Mouse (Mus musculus): ENCODE data around the gene Adamts14. TPM values are rescaled to one million over a fixed set of nuclear protein-coding genes. Genes with fewer than 3 reads are reported as not detected.

Adamts14 gene
- total RNA-seq (2014; fragmentation: Nextera tagmentation) (not detected in 2 replicates), total RNA-seq (2017) (not detected in 2 replicates), polyA plus RNA-seq (2012) (not detected in 2 replicates)

DNA sequence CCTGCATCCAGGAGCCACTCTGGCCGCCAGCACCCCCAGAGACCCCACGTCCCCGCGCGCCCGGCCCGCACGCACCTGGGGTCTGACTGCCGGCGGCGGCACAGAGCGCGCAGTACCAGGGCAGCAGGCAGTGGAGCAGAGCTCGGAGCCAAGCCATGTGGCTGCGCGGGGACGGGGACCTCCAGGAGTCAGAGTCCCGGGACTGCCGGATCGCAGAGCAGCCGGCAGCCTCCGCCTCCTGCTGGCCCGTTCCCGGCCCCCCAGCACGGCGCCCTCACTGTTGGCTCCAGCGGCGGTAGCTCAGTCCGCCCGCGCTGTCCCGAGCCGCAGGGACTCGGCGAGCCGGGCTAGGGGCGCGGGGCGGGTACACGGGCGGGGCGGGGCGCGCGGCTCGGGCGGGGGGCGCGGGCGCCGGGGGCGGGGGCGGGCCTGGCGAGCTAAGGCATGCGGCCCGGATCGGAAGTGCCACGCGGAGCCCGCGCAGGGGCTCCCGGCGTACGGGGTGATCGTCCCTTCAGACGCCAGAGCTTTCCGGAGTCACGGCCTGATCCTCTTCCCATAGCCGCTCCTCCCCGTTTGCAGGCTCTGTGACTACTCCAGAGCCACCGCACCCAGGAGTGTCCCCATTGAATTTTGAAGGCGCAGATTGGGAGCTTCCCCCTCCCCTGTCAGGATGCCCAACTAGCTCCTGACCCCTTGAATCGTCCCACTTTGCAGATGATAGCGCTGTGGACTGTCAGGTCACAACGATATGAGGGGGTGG, at the start of gene Adamts14:
Gene Adamts14, minus strand, starts transcription at position 358 of the 763 bp plus-strand sequence.
- Histone ChIP-seq H3K4me3 (ENCODE audit: low read depth, low read length) (no peak within 1 kb of the TSS), H3K36me3 (replicated peaks) (no peaks in the 10 kb centered on the region), H3K9me3 (replicated peaks) (peaks cover 34% of the 10 kb centered on the region), H3K27me3 (ENCODE audit: insufficient read depth, low read length) (no peaks in the 10 kb centered on the region), H3K4me1 (ENCODE audit: insufficient read depth, low read depth, low read length) (no peaks in the 10 kb centered on the region)
- DNase-seq (ENCODE audit: low spot score) (peak; percentile 2), ATAC-seq (ENCODE audit: extremely low read depth, insufficient number of reproducible peaks, low FRiP score, poor library complexity, severe bottlenecking) (no peak)
- TF ChIP-seq TAL1 (conservative IDR thresholded peaks at IDR 0.05; ENCODE audit: low read depth, low read length) (no peak), CTCF (IDR thresholded peaks at IDR 0.05; ENCODE audit: low read depth, low read length) (no peak)

DNA sequence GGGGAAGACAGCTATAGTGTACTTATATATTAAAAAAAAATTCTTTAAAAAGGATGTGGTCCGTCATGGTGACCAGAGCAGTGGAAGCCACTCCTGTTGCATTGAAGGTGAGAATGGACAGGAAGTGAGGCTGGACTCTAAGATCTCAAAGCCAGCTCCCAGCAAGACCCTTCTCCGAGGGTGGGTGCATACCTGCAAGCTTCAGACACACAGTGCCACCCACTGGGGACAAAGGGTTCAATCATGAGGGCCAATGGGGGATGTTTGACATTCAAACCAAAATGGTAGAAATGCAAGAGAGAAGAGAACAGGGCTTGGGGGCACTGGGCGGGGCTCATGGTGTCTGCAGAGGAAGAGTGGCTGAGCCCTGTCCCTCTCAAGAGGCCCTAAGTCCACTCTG, 45.3 kb upstream of the Adamts14 start:
- ATAC-seq (ENCODE audit: extremely low read depth, insufficient number of reproducible peaks, low FRiP score, poor library complexity, severe bottlenecking) = no peak

DNA sequence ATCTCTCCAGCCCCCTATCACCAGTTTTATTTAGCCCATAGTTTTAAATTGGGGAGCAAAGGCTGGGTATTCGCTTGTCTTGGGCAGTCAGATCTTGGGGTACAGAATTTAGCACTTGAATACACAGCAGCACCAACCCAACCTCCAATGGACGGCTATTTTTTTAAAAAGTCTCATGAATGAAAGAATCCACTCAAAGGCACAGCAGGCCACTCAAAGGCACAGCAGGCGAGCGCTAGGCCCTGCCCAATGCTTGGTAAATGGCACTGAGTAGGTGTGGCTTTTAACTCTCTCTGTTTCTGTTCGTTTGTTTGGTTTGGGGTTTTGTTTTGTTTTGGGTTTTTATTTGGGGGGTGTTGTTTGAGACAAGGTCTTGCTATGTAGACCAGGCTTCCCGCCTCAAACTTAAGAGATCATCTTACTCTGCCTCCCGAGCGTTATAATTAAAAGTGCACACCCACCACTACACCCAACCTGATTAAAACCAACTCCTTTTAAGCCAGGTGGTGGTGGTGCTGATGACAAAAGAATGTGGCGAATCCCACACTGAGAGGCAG, 42.2 kb upstream of the Adamts14 start:
- ATAC-seq (ENCODE audit: extremely low read depth, insufficient number of reproducible peaks, low FRiP score, poor library complexity, severe bottlenecking) = no peak
- TF ChIP-seq GATA1 (IDR thresholded peaks at IDR 0.05; ENCODE audit: borderline replicate concordance, low read length) = no peak
- no peak for TF ChIP-seq TAL1 (conservative IDR thresholded peaks at IDR 0.05; ENCODE audit: low read depth, low read length)
- no peak for TF ChIP-seq CTCF (IDR thresholded peaks at IDR 0.05; ENCODE audit: low read depth, low read length)
- H3K9me3 ChIP-seq (replicated peaks) = peaks cover 4% of the 10 kb centered on the region; the same call in 1 of the 2 replicates

More for the DNA sequence above, 45.3 kb upstream of the Adamts14 start:
- Histone ChIP-seq H3K4me3 (ENCODE audit: low read depth, low read length) (no peak overlapping the region), H3K27me3 (ENCODE audit: insufficient read depth, low read length) (no peaks in the 10 kb centered on the region), H3K4me1 (ENCODE audit: insufficient read depth, low read depth, low read length) (no peaks in the 10 kb centered on the region), H3K9me3 (replicated peaks) (peaks cover 18% of the 10 kb centered on the region), H3K36me3 (replicated peaks) (no peaks in the 10 kb centered on the region)
- no peak for TF ChIP-seq GATA1 (IDR thresholded peaks at IDR 0.05; ENCODE audit: borderline replicate concordance, low read length)
- DNase-seq (ENCODE audit: low spot score) = no peak

DNA sequence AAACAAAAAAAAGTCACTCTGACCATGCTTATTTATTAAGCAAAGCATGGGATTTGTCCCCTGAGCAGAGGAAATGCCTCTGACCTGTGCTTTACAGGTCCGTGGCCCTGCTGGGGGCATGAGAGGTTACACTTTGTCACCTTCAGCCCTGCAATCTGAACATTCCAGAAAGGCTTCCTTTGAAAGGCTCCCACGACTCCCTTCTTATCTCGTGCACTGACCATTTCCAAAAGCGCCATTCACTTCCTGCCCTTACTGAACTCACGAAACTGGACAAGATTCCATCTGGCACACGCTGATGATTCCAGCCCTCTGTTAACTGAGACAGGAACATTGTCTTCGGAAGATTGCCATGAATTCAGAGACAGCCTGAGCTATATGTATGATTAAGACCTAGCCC, 40.5 kb upstream of the Adamts14 start:
- ATAC-seq (ENCODE audit: extremely low read depth, insufficient number of reproducible peaks, low FRiP score, poor library complexity, severe bottlenecking) = no peak
- Histone ChIP-seq H3K27me3 (ENCODE audit: insufficient read depth, low read length) (no peaks in the 10 kb centered on the region), H3K4me3 (ENCODE audit: low read depth, low read length) (no peak overlapping the region), H3K4me1 (ENCODE audit: insufficient read depth, low read depth, low read length) (no peaks in the 10 kb centered on the region), H3K36me3 (replicated peaks) (no peaks in the 10 kb centered on the region), H3K9me3 (replicated peaks) (0 out of 2 replicates have a peak, but pooled peaks cover 6% of the 10 kb centered on the region)
- no peak for TF ChIP-seq TAL1 (conservative IDR thresholded peaks at IDR 0.05; ENCODE audit: low read depth, low read length)
- no peak for TF ChIP-seq POLR2AphosphoS5 (IDR thresholded peaks at IDR 0.05; ENCODE audit: insufficient replicate concordance, low read depth, low read length)
- no peak for TF ChIP-seq CTCF (IDR thresholded peaks at IDR 0.05; ENCODE audit: low read depth, low read length)
- DNase-seq (ENCODE audit: low spot score) = no peak

More for the DNA sequence above, 42.2 kb upstream of the Adamts14 start:
- no peaks in the 10 kb centered on the region for H3K4me1 ChIP-seq (ENCODE audit: insufficient read depth, low read depth, low read length)
- H3K4me3 ChIP-seq (ENCODE audit: low read depth, low read length) = no peak overlapping the region
- H3K27me3 ChIP-seq (ENCODE audit: insufficient read depth, low read length) = no peaks in the 10 kb centered on the region
- no peaks in the 10 kb centered on the region for H3K36me3 ChIP-seq (replicated peaks)
- no peak for DNase-seq (ENCODE audit: low spot score)

DNA sequence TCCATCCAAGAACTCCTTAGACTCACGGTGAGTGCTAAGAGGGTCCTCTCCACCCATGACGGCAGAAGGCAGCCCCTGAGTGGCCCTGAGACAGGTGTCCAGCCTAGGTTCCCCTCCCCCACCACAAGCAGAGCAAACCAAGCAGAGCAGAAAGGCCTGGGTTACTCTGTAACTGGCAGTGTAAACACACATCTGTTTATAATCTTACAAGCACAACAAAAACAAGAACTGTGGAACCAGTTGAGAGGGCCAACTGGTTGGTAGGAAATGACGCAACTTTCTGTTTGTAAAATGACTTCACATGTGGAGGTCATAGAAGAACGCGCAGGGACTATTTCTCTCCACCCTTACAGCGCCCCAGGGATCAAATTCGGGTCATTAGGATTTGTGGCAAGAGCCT, 39.5 kb upstream of the Adamts14 start:
- H3K4me1 ChIP-seq (ENCODE audit: insufficient read depth, low read depth, low read length) = no peaks in the 10 kb centered on the region
- DNase-seq (ENCODE audit: low spot score) = no peak
- no peaks in the 10 kb centered on the region for H3K27me3 ChIP-seq (ENCODE audit: insufficient read depth, low read length)
- ATAC-seq (ENCODE audit: extremely low read depth, insufficient number of reproducible peaks, low FRiP score, poor library complexity, severe bottlenecking) = no peak
- no peak overlapping the region for H3K4me3 ChIP-seq (ENCODE audit: low read depth, low read length)
- peaks cover 11% of the 10 kb centered on the region; the same call in 1 of the 2 replicates for H3K9me3 ChIP-seq (replicated peaks)
- TF ChIP-seq GATA2 (IDR thresholded peaks at IDR 0.05; ENCODE audit: borderline replicate concordance, low read depth, low read length) = no peak
- TF ChIP-seq CTCF (IDR thresholded peaks at IDR 0.05; ENCODE audit: low read depth, low read length) = no peak
- no peak for TF ChIP-seq TAL1 (conservative IDR thresholded peaks at IDR 0.05; ENCODE audit: low read depth, low read length)
- TF ChIP-seq POLR2AphosphoS5 (IDR thresholded peaks at IDR 0.05; ENCODE audit: insufficient replicate concordance, low read depth, low read length) = no peak
- no peak for TF ChIP-seq GATA1 (IDR thresholded peaks at IDR 0.05; ENCODE audit: borderline replicate concordance, low read length)
- no peaks in the 10 kb centered on the region for H3K36me3 ChIP-seq (replicated peaks)

DNA sequence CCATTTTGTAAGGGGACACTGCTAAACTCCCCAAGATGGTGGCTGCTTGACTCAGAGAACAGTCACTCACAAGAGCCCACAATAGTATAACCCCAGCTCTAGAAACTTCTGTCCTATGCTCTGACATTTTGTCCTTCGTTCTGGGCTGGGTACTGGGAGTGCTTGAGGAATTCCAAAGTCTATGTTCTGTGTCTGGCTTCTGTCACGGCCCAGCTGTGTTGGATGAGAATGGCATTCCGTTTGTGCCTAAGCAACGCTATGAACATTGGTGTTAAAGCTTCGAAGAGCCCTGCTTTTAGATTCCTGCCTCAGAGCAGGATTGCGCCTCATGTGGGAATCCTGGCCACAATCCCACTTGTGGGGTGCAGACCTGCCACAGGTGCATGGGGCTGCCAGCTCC, 38.9 kb upstream of the Adamts14 start:
- no peak for ATAC-seq (ENCODE audit: extremely low read depth, insufficient number of reproducible peaks, low FRiP score, poor library complexity, severe bottlenecking)
- H3K9me3 ChIP-seq (replicated peaks) = peaks cover 12% of the 10 kb centered on the region; the same call in 1 of the 2 replicates
- H3K36me3 ChIP-seq (replicated peaks) = no peaks in the 10 kb centered on the region

More for the DNA sequence above, 38.9 kb upstream of the Adamts14 start:
- TF ChIP-seq POLR2AphosphoS5 (IDR thresholded peaks at IDR 0.05; ENCODE audit: insufficient replicate concordance, low read depth, low read length) = no peak
- no peak for TF ChIP-seq TAL1 (conservative IDR thresholded peaks at IDR 0.05; ENCODE audit: low read depth, low read length)
- no peak for TF ChIP-seq GATA1 (IDR thresholded peaks at IDR 0.05; ENCODE audit: borderline replicate concordance, low read length)
- TF ChIP-seq GATA2 (IDR thresholded peaks at IDR 0.05; ENCODE audit: borderline replicate concordance, low read depth, low read length) = no peak
- no peak for TF ChIP-seq CTCF (IDR thresholded peaks at IDR 0.05; ENCODE audit: low read depth, low read length)
- Histone ChIP-seq H3K4me1 (ENCODE audit: insufficient read depth, low read depth, low read length) (no peaks in the 10 kb centered on the region), H3K27me3 (ENCODE audit: insufficient read depth, low read length) (no peaks in the 10 kb centered on the region), H3K4me3 (ENCODE audit: low read depth, low read length) (no peak overlapping the region)
- no peak for DNase-seq (ENCODE audit: low spot score)
